Mouse (Mus musculus): ENCODE measurements around the gene Nat8f4. TPM values are rescaled to one million over a fixed set of nuclear protein-coding genes. Genes with fewer than 3 reads are reported as not detected.

Nat8f4 gene
- total RNA-seq, 2 experiments from 2014 or later, result 0.73 to 0.91 TPM

DNA sequence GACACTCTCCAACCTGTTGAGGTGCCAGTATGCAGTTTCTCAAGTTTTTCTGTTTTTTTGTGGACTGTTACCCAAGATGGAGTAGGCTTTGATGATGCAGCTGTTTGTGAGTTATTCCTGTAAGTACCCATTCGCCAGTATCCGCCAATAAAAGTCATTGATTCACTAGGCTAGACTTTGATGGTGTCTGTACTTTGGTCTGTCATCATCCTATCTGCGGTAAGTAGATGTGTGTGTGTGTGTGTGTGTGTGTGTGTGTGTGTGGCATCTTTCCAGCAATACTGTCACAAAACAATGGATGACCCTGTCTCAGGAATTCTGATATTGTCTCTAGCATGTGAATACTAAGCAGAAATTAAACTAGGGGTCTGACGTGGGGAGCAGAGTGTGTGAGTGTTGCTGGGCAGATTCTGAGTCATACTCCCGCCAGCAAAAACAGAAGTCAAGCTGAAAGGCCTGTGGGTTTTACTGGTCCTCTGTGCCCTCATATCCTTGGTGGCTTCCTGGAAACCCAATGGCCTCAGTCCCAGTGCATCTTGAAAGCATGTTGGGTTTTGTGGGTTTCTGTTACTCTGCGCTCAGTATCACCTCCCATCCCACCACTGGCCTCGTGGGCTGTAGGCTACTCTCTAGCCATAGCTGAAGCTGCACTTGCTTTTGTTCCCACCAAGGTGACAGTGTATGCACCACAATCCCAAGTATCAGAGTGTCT, 53.5 kb downstream of the Nat8f4 start:
- DNase-seq (ENCODE audit: low spot score), result no peak
- intact Hi-C loops (cut with DNase I), result no loop called here

DNA sequence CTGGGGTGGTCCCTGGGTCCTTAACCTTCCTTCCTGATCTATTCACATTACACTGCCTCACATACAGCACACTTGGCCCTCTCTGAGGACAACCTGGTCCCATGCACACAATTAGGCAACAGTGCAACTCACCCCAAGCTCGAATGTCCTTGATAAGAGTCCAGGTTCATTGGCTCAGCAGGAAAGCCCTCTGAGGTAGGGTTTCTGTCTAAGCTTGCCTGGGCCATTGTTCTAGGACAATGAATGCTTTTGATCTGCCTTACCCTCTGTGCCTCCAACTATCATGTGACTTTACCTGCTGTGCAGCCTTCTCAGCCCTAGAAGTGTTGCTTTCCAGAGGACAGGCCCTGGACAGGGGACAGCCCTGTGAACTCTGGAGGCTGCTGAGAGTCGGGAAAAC, 55.4 kb downstream of the Nat8f4 start:
- DNase-seq (ENCODE audit: low spot score), result no peak
- intact Hi-C loops (cut with DNase I), result no loop called here

Other genes starting within 250 kb of the Nat8f4 start
- gene Nat8f7, start 191.7 kb downstream of the Nat8f4 start, total RNA-seq (2021), result not detected
- gene Nat8f3, start 139.1 kb downstream of the Nat8f4 start, total RNA-seq (2021), result under 1 TPM; 0.18 to 0.31 TPM
- not detected for gene Nat8f6, start 83.9 kb downstream of the Nat8f4 start, total RNA-seq (2021)
- gene Nat8f5, start 83.9 kb downstream of the Nat8f4 start, total RNA-seq (2021), result not detected
- gene Nat8, start 72.8 kb downstream of the Nat8f4 start, total RNA-seq (2021), result not detected
- gene Nat8f2, start 35.7 kb downstream of the Nat8f4 start, total RNA-seq (2021), result not detected
- gene Tprkb, start 7.0 kb upstream of the Nat8f4 start, total RNA-seq (2021), result 10 to 100 TPM; 11.8 to 13.1 TPM
- gene Nat8f1, start 10.8 kb upstream of the Nat8f4 start, total RNA-seq (2021), result 1 to 10 TPM; 2.0 to 3.9 TPM
- gene Dusp11, start 56.8 kb upstream of the Nat8f4 start, total RNA-seq (2021), result 10 to 100 TPM; 43.6 to 51.7 TPM
- gene Figla, start 111.3 kb upstream of the Nat8f4 start, total RNA-seq (2021), result not detected
- gene Add2, start 123.8 kb upstream of the Nat8f4 start, total RNA-seq (2021), result under 1 TPM; 0.29 to 0.31 TPM